Mouse (Mus musculus): ENCODE results near the gene Wrb. TPM values are rescaled to one million over a fixed set of nuclear protein-coding genes. Genes with fewer than 3 reads are reported as not detected.

The Wrb gene
- polyA plus RNA-seq, 1 experiment from 2014 or later = 115 TPM

DNA sequence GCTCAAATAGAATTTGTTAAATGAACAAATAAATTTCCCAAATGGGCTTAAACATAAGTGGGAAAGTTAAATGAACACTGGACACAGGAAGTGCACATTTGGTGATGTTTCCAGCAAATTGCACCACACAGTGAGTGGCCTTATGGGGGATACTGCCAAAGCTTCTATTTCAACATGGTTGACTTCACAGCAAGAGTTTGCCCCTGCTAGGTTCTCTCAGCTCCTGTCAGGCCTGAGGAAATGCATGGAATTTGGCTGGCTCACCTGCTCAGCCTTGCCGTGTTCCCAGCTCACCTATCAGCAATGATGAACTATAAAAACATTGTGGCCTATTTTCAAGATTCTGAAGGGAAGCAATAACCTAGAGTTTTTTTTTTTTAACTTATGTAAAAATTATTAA lies 15.7 kb downstream of the Wrb start:
- WGBS = 83% methylated on average over 1 of the region's 1 CpGs
- Histone ChIP-seq H3K36me3 (peaks cover 15% of the 10 kb centered on the region), H3K4me1 (replicated peaks) (peaks cover 17% of the 10 kb centered on the region), H3K4me3 (no peak overlapping the region), H3K9me3 (no peaks in the 10 kb centered on the region), H3K27me3 (ENCODE audit: insufficient read depth, poor library complexity, severe bottlenecking) (no peaks in the 10 kb centered on the region), H3K27ac (no peak overlapping the region)
- no peak for DNase-seq (ENCODE audit: low spot score)

DNA sequence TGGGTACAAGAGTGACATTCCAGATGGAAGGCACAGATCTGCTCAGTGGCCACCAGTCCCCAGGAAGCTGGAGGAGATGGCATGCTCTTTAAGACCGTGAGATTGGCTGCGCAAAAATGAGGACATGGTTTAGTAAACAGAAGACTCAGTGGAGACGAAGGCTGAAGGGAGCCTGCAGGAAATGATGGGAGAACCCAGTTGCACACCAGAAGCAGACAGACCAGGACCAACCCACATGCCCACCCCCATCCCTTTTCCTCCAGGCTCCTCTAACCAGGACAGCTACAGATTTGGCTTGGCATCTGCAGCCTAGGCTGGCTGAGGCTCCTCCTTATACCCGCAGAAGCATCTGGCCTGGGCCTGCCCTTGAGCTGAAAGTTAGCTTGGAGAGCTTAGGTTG lies 16.1 kb downstream of the Wrb start:
- H3K27ac ChIP-seq = no peak overlapping the region
- peaks cover 12% of the 10 kb centered on the region for H3K36me3 ChIP-seq
- H3K9me3 ChIP-seq = no peaks in the 10 kb centered on the region
- 95% methylated on average over 4 of the region's 4 CpGs for WGBS
- H3K4me3 ChIP-seq = no peak overlapping the region
- H3K4me1 ChIP-seq (replicated peaks) = peaks cover 17% of the 10 kb centered on the region
- H3K27me3 ChIP-seq (ENCODE audit: insufficient read depth, poor library complexity, severe bottlenecking) = no peaks in the 10 kb centered on the region
- DNase-seq (ENCODE audit: low spot score) = no peak

DNA sequence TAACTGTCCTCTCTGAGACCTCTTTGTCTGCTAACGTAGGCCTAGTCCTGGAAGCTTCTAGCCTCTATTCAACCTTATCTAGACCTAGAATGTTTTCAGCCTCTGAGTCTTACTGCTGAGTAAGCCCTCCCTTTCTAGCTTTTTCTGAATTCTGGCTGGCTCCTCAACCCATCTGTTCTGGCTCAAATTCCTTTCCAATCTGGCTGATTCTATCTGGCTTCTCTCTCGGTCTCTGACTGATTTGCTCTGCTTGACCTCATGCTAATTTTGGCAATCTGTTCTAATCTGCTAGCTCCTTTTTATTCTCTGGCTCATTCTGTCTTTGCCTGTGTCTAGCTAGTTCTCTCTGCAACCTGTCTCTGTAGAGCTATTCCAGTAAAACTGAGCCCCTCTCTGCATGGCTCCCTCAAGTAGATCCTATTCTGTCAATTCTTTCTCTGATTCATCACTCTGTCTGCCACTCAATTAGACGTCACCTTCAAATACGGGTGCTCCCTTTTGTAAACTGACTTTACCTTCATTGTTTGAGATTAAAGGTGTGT lies 20.6 kb downstream of the Wrb start:
- 89% methylated on average over 4 of the region's 4 CpGs for WGBS
- Histone ChIP-seq H3K9me3 (no peaks in the 10 kb centered on the region), H3K27ac (no peak overlapping the region), H3K4me1 (replicated peaks) (no peaks in the 10 kb centered on the region), H3K4me3 (no peak overlapping the region), H3K27me3 (ENCODE audit: insufficient read depth, poor library complexity, severe bottlenecking) (no peaks in the 10 kb centered on the region), H3K36me3 (no peaks in the 10 kb centered on the region)
- no peak for DNase-seq (ENCODE audit: low spot score)

DNA sequence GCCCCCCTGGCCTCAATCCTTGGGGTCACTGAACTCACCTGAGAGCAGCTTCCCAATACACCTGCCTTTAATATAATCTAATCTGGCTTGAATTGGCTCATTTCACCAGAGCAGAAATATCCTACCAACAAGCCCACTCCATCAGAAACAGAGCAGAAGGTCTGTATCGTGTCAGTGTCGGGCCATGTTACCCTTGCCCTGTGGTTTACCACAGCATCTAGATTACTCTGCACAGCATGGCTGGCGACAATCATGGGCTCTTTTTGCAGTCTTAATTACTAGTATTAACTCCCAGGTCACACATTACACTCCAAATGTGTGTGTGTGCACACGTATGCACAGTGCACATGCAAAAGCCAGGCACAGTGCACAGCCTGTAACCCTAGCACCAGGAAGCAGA lies 23.6 kb downstream of the Wrb start:
- Histone ChIP-seq H3K36me3 (no peaks in the 10 kb centered on the region), H3K9me3 (no peaks in the 10 kb centered on the region), H3K27me3 (ENCODE audit: insufficient read depth, poor library complexity, severe bottlenecking) (no peaks in the 10 kb centered on the region), H3K4me3 (no peak overlapping the region), H3K27ac (no peak overlapping the region), H3K4me1 (replicated peaks) (no peaks in the 10 kb centered on the region)
- no peak for DNase-seq (ENCODE audit: low spot score)
- WGBS = 91% methylated on average over 4 of the region's 4 CpGs

DNA sequence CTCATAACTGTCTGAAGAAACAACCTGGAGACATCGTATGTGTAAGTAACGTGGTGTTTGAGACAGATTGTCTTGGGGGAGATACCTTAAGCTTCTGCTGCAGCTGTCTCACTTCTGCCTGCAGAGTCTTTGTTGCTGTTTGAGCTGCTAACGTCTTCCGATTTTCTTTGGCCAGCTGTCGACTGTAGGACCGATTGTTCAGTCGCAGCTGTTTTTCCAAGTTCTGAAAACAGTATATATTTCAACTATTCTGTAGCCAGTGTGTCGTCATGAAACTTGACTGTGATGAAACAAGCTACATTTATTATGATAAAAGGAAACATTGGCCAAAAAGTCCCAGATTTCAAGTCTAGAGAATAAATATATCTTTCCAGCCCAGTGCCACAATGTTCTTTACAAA lies 28.4 kb downstream of the Wrb start:
- Histone ChIP-seq H3K4me1 (replicated peaks) (peaks cover 6% of the 10 kb centered on the region; the same call in 1 of the 2 replicates), H3K9me3 (0 out of 2 replicates have a peak, but pooled peaks cover 2% of the 10 kb centered on the region), H3K27me3 (ENCODE audit: insufficient read depth, poor library complexity, severe bottlenecking) (no peaks in the 10 kb centered on the region), H3K27ac (no peak overlapping the region), H3K4me3 (no peak overlapping the region), H3K36me3 (no peaks in the 10 kb centered on the region)
- no peak for DNase-seq (ENCODE audit: low spot score)
- WGBS = 83% methylated on average over 8 of the region's 8 CpGs

DNA sequence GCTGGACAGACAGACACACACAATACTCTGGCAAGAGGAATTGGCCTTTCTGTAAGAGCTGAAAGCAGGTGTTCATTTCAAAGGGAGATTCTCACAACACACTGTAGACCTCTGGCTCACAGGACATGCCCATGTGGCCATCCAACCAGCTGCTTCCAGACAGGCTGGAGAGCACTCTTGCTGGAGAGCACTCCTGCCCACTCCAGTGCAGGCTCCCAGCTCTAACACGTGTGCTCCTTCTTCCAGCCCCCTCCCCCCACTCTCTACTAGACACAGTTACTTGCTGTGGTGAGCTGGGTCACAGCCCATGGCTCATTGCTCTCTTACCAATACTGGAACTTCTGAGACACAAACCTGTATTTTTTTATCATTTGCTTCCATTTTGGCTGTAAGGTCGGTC lies 30.2 kb downstream of the Wrb start:
- H3K9me3 ChIP-seq = peaks cover 5% of the 10 kb centered on the region; the same call in 1 of the 2 replicates
- no peak overlapping the region for H3K4me3 ChIP-seq
- H3K36me3 ChIP-seq = no peaks in the 10 kb centered on the region
- no peaks in the 10 kb centered on the region for H3K27me3 ChIP-seq (ENCODE audit: insufficient read depth, poor library complexity, severe bottlenecking)
- no peak overlapping the region for H3K27ac ChIP-seq
- WGBS = 44% methylated on average over 2 of the region's 2 CpGs
- DNase-seq (ENCODE audit: low spot score) = no peak
- H3K4me1 ChIP-seq (replicated peaks) = peaks cover 6% of the 10 kb centered on the region; the same call in 1 of the 2 replicates

DNA sequence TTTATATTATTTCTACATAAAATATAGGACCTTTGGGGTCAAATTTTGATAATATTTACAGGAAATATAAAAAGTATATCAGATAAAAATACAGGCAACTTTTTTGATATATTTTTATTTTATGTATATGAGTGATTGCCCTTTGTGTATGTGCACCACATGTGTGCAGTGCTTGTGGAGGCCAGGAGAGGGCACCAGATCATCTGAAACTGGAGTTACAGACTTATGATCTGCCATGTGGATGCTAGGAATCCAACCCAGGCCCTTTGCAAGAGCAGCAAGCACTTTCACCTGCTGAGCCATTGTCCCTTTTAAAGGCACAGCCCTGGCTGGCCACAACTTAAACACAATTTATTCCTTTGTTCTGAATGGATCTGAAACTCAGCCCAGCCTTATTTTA lies 33.9 kb downstream of the Wrb start:
- Histone ChIP-seq H3K4me3 (no peak overlapping the region), H3K9me3 (peaks cover 5% of the 10 kb centered on the region; the same call in 1 of the 2 replicates), H3K27ac (no peak overlapping the region), H3K27me3 (ENCODE audit: insufficient read depth, poor library complexity, severe bottlenecking) (no peaks in the 10 kb centered on the region), H3K4me1 (replicated peaks) (peaks cover 6% of the 10 kb centered on the region; the same call in 1 of the 2 replicates), H3K36me3 (no peaks in the 10 kb centered on the region)
- no peak for DNase-seq (ENCODE audit: low spot score)

DNA sequence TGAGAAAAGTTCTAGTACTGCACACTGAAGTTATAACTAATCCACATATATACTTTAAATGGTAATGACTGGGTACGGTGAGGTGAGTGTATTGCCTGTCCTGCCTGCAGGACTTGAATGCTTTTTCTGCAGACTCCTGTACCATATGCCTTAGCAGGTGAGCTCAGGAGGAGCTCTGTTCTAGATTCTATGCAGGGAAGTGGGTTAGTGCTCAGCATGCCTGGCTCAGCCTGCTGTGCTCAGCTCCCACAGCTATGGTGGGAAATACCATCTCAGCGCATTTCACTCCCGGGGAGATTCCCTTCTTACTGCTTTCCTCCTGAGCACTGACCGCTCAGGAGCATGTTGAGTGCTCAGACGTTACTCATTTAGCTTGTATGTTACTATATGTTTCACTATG lies 42.4 kb downstream of the Wrb start:
- 91% methylated on average over 5 of the region's 5 CpGs for WGBS
- Histone ChIP-seq H3K27me3 (ENCODE audit: insufficient read depth, poor library complexity, severe bottlenecking) (peaks cover 13% of the 10 kb centered on the region), H3K4me1 (replicated peaks) (peaks cover 9% of the 10 kb centered on the region)

DNA sequence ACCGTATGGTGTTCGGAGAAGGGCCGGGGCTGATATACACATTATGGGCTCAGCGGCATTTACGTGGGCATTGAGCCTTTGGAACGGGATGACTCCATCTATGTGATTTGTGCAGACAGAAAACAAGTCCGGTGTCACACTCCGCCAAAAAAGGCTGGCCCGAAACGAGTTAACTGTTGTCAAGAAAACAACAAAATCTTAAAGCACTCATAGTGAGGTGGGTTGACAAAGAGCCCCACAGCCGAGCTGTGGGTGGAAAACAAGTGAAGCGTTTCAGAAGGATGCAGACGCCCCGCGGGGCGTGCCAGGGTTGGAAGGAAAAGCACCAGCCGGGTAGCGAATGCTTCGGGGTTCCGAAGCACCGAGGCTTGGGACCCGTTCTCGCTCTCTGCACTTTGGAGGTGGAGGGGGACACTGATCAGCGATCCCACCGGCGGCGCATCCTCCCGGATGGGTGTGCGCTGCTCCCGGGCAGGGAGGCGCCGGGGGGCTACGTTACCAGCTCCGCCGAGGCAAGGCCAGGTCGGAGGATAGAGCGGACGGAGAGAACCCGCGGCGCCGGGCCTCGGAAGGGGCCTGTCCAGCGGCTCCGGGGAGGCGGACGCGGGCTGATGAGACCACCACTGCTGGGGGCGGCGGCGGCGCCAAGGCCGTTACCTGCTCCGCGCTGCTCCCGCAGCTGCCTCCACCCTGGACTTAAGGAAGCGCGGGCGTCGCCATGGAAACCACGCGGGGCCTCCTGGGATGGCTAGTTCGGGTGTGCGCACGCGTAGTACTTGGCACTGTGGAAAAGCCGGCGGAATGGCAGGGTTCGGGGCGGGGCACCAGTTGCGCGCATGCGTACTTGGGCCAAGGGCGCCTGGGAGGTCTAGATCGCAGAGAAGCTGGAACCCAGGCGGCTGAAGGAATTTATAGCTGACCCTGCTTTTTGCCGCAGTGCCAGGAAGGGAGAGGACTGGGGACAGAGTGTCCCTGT lies 46.6 kb downstream of the Wrb start, which contains the start of gene Lca5l:
Gene Lca5l (minus strand): TSS at position 741 of the 976 bp plus-strand sequence.
- Histone ChIP-seq H3K27ac (peak within 1 kb of the TSS; percentile 90), H3K4me3 (peak within 1 kb of the TSS; percentile 90), H3K36me3 (no peaks in the 10 kb centered on the region), H3K4me1 (replicated peaks) (peaks cover 9% of the 10 kb centered on the region), H3K27me3 (ENCODE audit: insufficient read depth, poor library complexity, severe bottlenecking) (peaks cover 13% of the 10 kb centered on the region), H3K9me3 (no peaks in the 10 kb centered on the region)
- WGBS = 1% methylated on average over 77 of the region's 77 CpGs
- DNase-seq (ENCODE audit: low spot score) = peak; percentile 100

More for the DNA sequence above, 42.4 kb downstream of the Wrb start:
- no peak for DNase-seq (ENCODE audit: low spot score)
- Histone ChIP-seq H3K4me3 (no peak overlapping the region), H3K9me3 (peaks cover 5% of the 10 kb centered on the region; the same call in 1 of the 2 replicates), H3K27ac (no peak overlapping the region), H3K36me3 (no peaks in the 10 kb centered on the region; the same call in 1 of the 2 replicates)

DNA sequence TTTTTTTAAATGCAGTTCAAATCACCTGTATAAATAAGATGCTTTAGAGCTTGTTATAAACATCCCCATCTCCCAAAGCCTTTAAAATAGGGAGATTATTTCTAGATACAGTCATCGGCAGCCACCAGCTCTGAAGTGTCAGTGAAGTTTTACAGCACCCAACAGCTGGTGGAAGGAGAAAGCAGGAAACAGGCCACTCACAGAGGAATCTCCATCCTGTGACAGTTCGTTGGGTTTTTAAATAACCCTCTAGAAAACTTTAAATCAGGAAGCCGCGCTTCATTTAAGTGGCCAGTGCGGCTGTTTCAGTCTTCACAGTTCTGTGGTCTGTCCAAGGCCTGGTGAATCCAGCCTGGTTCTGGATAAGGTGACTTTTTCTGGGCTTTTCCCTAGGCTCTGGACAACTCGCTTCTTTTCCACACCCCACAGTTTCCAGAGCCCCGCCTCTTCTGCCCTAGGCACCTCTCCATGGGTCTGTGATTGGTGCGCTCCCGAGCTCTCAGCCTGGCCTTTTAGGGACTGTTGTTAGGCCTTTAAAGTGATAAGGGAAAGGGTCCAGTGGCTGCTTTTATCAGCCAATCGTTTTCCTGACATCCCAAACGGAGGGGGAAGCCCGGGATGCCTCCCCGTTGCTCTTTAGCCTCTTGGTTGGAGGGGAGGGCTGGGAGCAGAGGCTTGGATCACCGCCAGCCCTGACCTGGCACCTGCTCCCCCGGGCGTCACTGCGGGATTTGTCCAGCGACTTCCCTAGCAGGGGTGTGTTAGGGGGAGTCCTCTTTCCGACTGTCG lies 54.9 kb downstream of the Wrb start, which contains the start of gene Sh3bgr:
Gene Sh3bgr (plus strand): TSS at position 538 of the 789 bp plus-strand sequence.
- H3K27ac ChIP-seq = peak within 1 kb of the TSS; percentile 78

DNA sequence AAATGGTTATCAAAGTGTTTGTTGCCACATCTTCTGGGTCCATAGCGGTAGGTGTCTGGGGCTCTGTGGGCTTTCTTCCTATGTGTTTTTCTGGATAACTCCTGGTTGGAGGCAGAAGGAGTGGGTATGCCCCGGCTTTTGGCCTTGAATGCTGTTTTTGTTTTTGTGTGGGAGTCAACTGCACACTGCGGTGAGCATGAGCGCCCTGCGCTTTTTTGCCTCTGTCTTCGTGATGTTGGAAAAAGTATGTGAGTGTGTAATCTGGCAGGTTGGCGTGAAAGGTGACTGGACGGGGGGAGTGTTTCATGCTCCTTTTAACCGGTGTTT lies 55.5 kb downstream of the Wrb start:
- Histone ChIP-seq H3K4me1 (replicated peaks) (peaks cover 17% of the 10 kb centered on the region), H3K27me3 (ENCODE audit: insufficient read depth, poor library complexity, severe bottlenecking) (peaks cover 3% of the 10 kb centered on the region; the same call in 1 of the 2 replicates), H3K9me3 (no peaks in the 10 kb centered on the region), H3K27ac (peak overlapping the region; percentile 78), H3K4me3 (peak overlapping the region; percentile 50), H3K36me3 (no peaks in the 10 kb centered on the region)
- no peak for DNase-seq (ENCODE audit: low spot score)
- 42% methylated on average over 9 of the region's 9 CpGs for WGBS

More for the DNA sequence above, 54.9 kb downstream of the Wrb start, which contains the start of gene Sh3bgr:
- H3K27me3 ChIP-seq (ENCODE audit: insufficient read depth, poor library complexity, severe bottlenecking) = peaks cover 3% of the 10 kb centered on the region; the same call in 1 of the 2 replicates
- peak; percentile 70 for DNase-seq (ENCODE audit: low spot score)
- 11% methylated on average over 20 of the region's 20 CpGs for WGBS
- H3K4me3 ChIP-seq = peak within 1 kb of the TSS; percentile 50
- H3K9me3 ChIP-seq = no peaks in the 10 kb centered on the region
- H3K36me3 ChIP-seq = no peaks in the 10 kb centered on the region
- peaks cover 17% of the 10 kb centered on the region for H3K4me1 ChIP-seq (replicated peaks)

DNA sequence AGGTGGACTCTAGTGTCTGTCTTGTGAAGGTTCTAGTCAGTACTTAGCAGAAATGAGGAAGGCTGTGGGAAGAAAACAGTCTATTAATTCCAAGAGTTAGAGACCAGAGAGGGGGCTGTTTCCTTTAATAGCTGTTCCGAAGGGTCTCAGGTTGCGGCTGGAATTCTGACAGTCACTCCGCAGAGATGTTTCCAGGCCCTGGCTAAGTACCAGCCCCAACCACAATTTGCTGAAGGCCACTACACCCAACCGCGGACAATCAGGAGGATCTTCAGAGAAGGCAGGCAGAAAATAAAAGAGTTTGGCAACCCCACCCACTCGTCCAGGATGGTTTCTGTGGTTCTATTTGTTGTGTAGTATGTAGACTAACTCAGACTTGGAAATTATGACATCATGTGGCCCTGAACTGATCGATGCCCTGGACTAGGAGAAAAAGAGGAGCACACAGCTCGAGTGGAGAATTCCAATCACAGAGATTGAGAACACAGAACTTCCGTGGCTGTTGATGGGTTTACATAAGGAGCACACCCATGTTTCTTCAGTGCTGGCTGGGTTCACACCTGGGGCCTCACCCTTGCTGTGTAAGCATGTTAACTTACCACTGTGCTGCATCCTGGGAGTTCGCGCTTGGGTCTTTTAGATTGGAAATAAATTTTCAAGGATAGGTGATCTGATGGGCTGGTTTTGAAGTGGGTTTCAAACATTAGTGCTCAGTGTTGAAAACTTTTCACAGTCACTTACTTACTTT lies 56.5 kb downstream of the Wrb start:
- no peaks in the 10 kb centered on the region for H3K36me3 ChIP-seq
- H3K27me3 ChIP-seq (ENCODE audit: insufficient read depth, poor library complexity, severe bottlenecking) = peaks cover 3% of the 10 kb centered on the region; the same call in 1 of the 2 replicates
- H3K9me3 ChIP-seq = no peaks in the 10 kb centered on the region
- H3K4me1 ChIP-seq (replicated peaks) = peaks cover 17% of the 10 kb centered on the region
- no peak overlapping the region for H3K4me3 ChIP-seq
- no peak for DNase-seq (ENCODE audit: low spot score)
- no peak overlapping the region for H3K27ac ChIP-seq
- WGBS = 78% methylated on average over 11 of the region's 11 CpGs

All from hindbrain, embryonic 10.5 days (tissue).